Mouse (Mus musculus) cerebellum, adult 2 months (tissue): ENCODE results near the gene Uck1. TPM values are rescaled to one million over a fixed set of nuclear protein-coding genes. Genes with fewer than 3 reads are reported as not detected.

Experiments
- DNase-seq, 2 experiments: peaks; one replicate each; pipeline ENCODE4 v3.0.0; 2021
- H3K27ac ChIP-seq: fragments of 200-500 bp; 2 replicates; pipeline ENCODE4 v1.5.1; 2012; ENCODE audit warnings: low read length, control low read depth, inconsistent platforms; ENCODE audit not compliant: insufficient read depth
- H3K27me3 ChIP-seq: fragments of 200-500 bp; 2 replicates; pipeline ENCODE4 v1.6.1; 2012; ENCODE audit warnings: inconsistent platforms, mild to moderate bottlenecking, low read length, moderate library complexity; ENCODE audit not compliant: control insufficient read depth, insufficient read depth
- H3K4me1 ChIP-seq: fragments of 200-500 bp; 2 replicates; pipeline ENCODE4 v1.6.1; 2011; ENCODE audit warnings: low read length; ENCODE audit not compliant: control insufficient read depth, insufficient read depth
- H3K4me3 ChIP-seq: fragments of 200-500 bp; replicated peaks from 2 replicates; pipeline ENCODE3; 2011; ENCODE audit warnings: mild to moderate bottlenecking, low read depth, low read length, control low read depth; ENCODE audit not compliant: insufficient read depth
- CTCF ChIP-seq: fragments of 200-500 bp; IDR thresholded peaks from 2 replicates; pipeline ENCODE4 v1.5.1; 2011; ENCODE audit warnings: low read depth, mild to moderate bottlenecking, control low read depth, low read length, moderate library complexity, borderline replicate concordance; ENCODE audit not compliant: insufficient read depth
- POLR2A ChIP-seq: fragments of 200-500 bp; IDR thresholded peaks from 2 replicates; pipeline ENCODE4 v1.6.1; 2011; ENCODE audit warnings: low read length, control low read depth, borderline replicate concordance; ENCODE audit not compliant: insufficient read depth
- WGBS: fragments of 180-500 bp; shearing (Covaris S2); methylation state at CpG from one replicate; pipeline ENCODE4 v1.1.7; 2018; 5-methylcytosine and 5-hydroxymethylcytosine counted together
- polyA plus RNA-seq: library from polyadenylated mRNA; depleted of rRNA; stranded (reverse); fragments of >200 nt; gene quantifications from 2 replicates; pipeline ENCODE4 v1.2.3, GENCODE M21; 2012; rRNA removed

Uck1 gene
- polyA plus RNA-seq, 1 experiment: 72.0 TPM

- TF ChIP-seq POLR2A (no peak), CTCF (no peak)
- no peaks in the 10 kb centered on the region for H3K27me3 ChIP-seq
- no peak overlapping the region for H3K4me3 ChIP-seq
- H3K4me1 ChIP-seq: peaks cover 40% of the 10 kb centered on the region
- peak in 1 of 2 experiments; percentile 49 for DNase-seq
- H3K27ac ChIP-seq: peak overlapping the region; percentile 5
- WGBS: 20% methylated on average over 10 of the region's 10 CpGs
These were observed 47.0 kb downstream of the Uck1 start for GRCm38 (mm10) chr2:32213000-32213399.

DNA sequence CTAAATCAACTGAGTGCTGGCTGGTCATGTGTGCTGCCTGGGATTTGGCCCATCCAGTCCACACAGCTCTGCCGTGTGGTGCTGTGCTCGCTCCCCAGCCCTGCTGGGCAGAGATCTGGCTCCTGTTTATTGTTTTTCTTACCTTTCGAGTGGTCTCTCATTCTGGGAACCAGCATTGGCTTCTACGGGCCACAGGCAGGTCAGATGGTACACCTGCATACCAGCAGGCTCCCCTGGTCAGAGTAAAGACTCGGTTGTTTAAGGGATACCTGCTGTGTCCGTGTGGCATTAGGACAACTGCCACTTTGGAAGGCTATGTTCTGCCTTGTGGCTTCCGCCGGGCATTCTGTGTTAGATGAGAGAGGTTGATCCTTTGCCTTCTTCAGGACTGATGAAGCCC is 48.3 kb downstream of the Uck1 start:
- WGBS: 12% methylated on average over 8 of the region's 8 CpGs
- DNase-seq: peak; percentile 74 to 75
- TF ChIP-seq CTCF (no peak), POLR2A (no peak)
- Histone ChIP-seq H3K4me1 (peaks cover 31% of the 10 kb centered on the region), H3K4me3 (no peak overlapping the region), H3K27me3 (no peaks in the 10 kb centered on the region), H3K27ac (peak overlapping the region; percentile 77)

DNA sequence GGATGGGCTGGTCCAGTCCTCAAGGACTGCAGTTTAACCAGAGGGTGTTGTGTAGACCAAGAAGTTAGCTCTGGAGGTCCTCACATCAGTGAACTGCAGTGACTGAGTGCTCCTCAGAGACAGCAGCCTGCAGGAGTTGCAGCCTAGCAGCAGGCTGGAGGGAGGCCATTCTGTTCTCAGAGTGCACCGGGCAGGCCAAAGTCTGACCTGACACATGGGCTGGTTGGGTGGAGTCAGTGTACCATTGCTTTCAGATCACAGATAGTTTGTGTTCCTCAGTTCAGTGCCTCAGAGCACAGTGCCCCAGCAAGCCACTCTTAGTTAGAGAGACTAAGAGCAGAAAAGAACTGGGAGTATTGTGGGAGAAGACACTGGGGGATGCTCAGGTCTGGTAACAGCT is 52.3 kb downstream of the Uck1 start:
- DNase-seq: no peak
- Histone ChIP-seq H3K27ac (no peak overlapping the region), H3K27me3 (no peaks in the 10 kb centered on the region), H3K4me3 (no peak overlapping the region), H3K4me1 (peaks cover 33% of the 10 kb centered on the region)
- WGBS: 68% methylated on average over 1 of the region's 1 CpGs
- TF ChIP-seq CTCF: no peak
- no peak for TF ChIP-seq POLR2A

Other genes with a start within 250 kb of the Uck1 start
- 4.2 and 4.4 TPM in 2 replicates for gene Fam78a, start 175.3 kb downstream of the Uck1 start, polyA plus RNA-seq
- gene Plpp7, start 164.6 kb downstream of the Uck1 start, polyA plus RNA-seq: 41.3 and 45.0 TPM in 2 replicates
- 88.9 and 95.6 TPM in 2 replicates for gene Prrc2b, start 109.1 kb downstream of the Uck1 start, polyA plus RNA-seq
- gene Pomt1, start 23.6 kb downstream of the Uck1 start, polyA plus RNA-seq: 23.1 and 23.9 TPM in 2 replicates
- gene Golga2, start 27.2 kb upstream of the Uck1 start, polyA plus RNA-seq: 74.0 TPM in 2 replicates
- 242 and 270 TPM in 2 replicates for gene Swi5, start 27.9 kb upstream of the Uck1 start, polyA plus RNA-seq
- 159 and 176 TPM in 2 replicates for gene Ciz1, start 92.2 kb upstream of the Uck1 start, polyA plus RNA-seq
- 1,410 and 1,576 TPM in 2 replicates for gene Dnm1, start 93.2 kb upstream of the Uck1 start, polyA plus RNA-seq
- gene 1110008P14Rik, start 121.8 kb upstream of the Uck1 start, polyA plus RNA-seq: 284 and 338 TPM in 2 replicates
- gene Lcn2, start 128.1 kb upstream of the Uck1 start, polyA plus RNA-seq: 0.48 and 1.0 TPM in 2 replicates
- 60.9 and 61.1 TPM in 2 replicates for gene Ptges2, start 135.7 kb upstream of the Uck1 start, polyA plus RNA-seq
- gene Naif1, start 190.3 kb upstream of the Uck1 start, polyA plus RNA-seq: 3.3 TPM in 2 replicates
- 67.0 and 76.2 TPM in 2 replicates for gene Slc25a25, start 191.3 kb upstream of the Uck1 start, polyA plus RNA-seq